Mouse (Mus musculus) CH12.LX (cell line): ENCODE measurements at regions not wholly inside any gene's neighbourhood (a gene's known extent, or its start where the extent isn't known, plus 50 kb on each side); places are given as distances from the start of the nearest gene placed in this dataset.

Experiments
- DNase-seq: peaks from one replicate; pipeline ENCODE4 v3.0.0-alpha.2; 2013; ENCODE audit errors: extremely low read depth
- H3K27ac ChIP-seq: 2 replicates; pipeline ENCODE4 v1.5.1; 2012; ENCODE audit warnings: low read depth, mild to moderate bottlenecking, control low read depth, moderate library complexity; ENCODE audit not compliant: insufficient read depth
- H3K27me3 ChIP-seq: replicated peaks from 2 replicates; pipeline ENCODE3; 2012; ENCODE audit warnings: inconsistent platforms
- H3K36me3 ChIP-seq, 2 experiments: replicated peaks in 1 of 2; 2 replicates each; pipeline versions ENCODE3 to v1.6.1; 2012; ENCODE audit warnings: inconsistent platforms in 1 of 2, low read length in 1 of 2, mild to moderate bottlenecking in 1 of 2, mixed read lengths in 1 of 2, moderate library complexity in 1 of 2; ENCODE audit not compliant: control insufficient read depth in 1 of 2, insufficient read depth in 1 of 2
- H3K4me1 ChIP-seq, 2 experiments: 2 replicates each; pipeline ENCODE4 v1.6.1; 2012; ENCODE audit warnings: inconsistent platforms in 1 of 2, moderate library complexity in 1 of 2; ENCODE audit not compliant: insufficient read depth in 2 of 2, control insufficient read depth in 1 of 2
- H3K4me2 ChIP-seq: 2 replicates; pipeline ENCODE4 v1.6.1; 2012; ENCODE audit warnings: low read depth, mild to moderate bottlenecking, control low read depth; ENCODE audit not compliant: poor library complexity, insufficient read depth, severe bottlenecking
- H3K4me3 ChIP-seq, 3 experiments: fragments of 150-350 bp in 1 of 3; sonication (generic) in 1 of 3; replicated peaks in 1 of 3; 2 replicates each; pipeline versions ENCODE3 to v1.5.1; 2011 to 2012; ENCODE audit warnings: low read depth in 2 of 3, low read length in 2 of 3, mild to moderate bottlenecking in 2 of 3, moderate library complexity in 2 of 3, control low read depth in 1 of 3, improper control_type of control experiment in 1 of 3, inconsistent platforms in 1 of 3, mixed read lengths in 1 of 3; ENCODE audit not compliant: poor library complexity in 1 of 3
- H3K79me2 ChIP-seq: replicated peaks from 2 replicates; pipeline ENCODE4 v1.6.1; 2012; ENCODE audit warnings: mild to moderate bottlenecking, moderate library complexity; ENCODE audit not compliant: control insufficient read depth, poor library complexity, insufficient read depth, severe bottlenecking; ENCODE audit errors: extremely low read depth
- H3K9ac ChIP-seq: 2 replicates; pipeline ENCODE4 v1.6.1; 2012; ENCODE audit warnings: low read depth, mild to moderate bottlenecking, control low read depth, moderate library complexity; ENCODE audit not compliant: insufficient read depth
- H3K9me3 ChIP-seq: replicated peaks from 2 replicates; pipeline ENCODE3; 2012; ENCODE audit warnings: low read length, inconsistent platforms, mixed read lengths
- CHD2 ChIP-seq: IDR thresholded peaks from 2 replicates; pipeline ENCODE4 v1.6.1; 2011; ENCODE audit warnings: low read length, improper control_type of control experiment
- ELF1 ChIP-seq: IDR thresholded peaks from 2 replicates; pipeline ENCODE4 v1.6.1; 2014; ENCODE audit warnings: low read depth, mild to moderate bottlenecking, inconsistent platforms, low read length, improper control_type of control experiment
- EP300 ChIP-seq: IDR thresholded peaks from 2 replicates; pipeline ENCODE4 v1.6.1; 2011; ENCODE audit warnings: low read length, improper control_type of control experiment
- IRF4 ChIP-seq: IDR thresholded peaks from 2 replicates; pipeline ENCODE4 v1.6.1; 2014; ENCODE audit warnings: low read depth, mild to moderate bottlenecking, inconsistent platforms, low read length, improper control_type of control experiment
- JUND ChIP-seq: conservative IDR thresholded peaks from 2 replicates; pipeline ENCODE4 v1.6.1; 2011; ENCODE audit warnings: low read depth, low read length, improper control_type of control experiment
- KAT2A ChIP-seq: IDR thresholded peaks from 2 replicates; pipeline ENCODE4 v1.6.1; 2012; ENCODE audit warnings: low read length, improper control_type of control experiment, inconsistent platforms; ENCODE audit not compliant: insufficient replicate concordance
- MAX ChIP-seq: IDR thresholded peaks from 2 replicates; pipeline ENCODE4 v1.6.1; 2011; ENCODE audit warnings: low read length, improper control_type of control experiment
- MEF2A ChIP-seq: IDR thresholded peaks from 2 replicates; pipeline ENCODE4 v1.6.1; 2014; ENCODE audit warnings: low read depth, mild to moderate bottlenecking, inconsistent platforms, low read length, improper control_type of control experiment, borderline replicate concordance
- MYC ChIP-seq: IDR thresholded peaks from 2 replicates; pipeline ENCODE4 v1.6.1; 2011; ENCODE audit warnings: low read depth, mild to moderate bottlenecking, improper control_type of control experiment, low read length
- NELFE ChIP-seq: IDR thresholded peaks from 2 replicates; pipeline ENCODE4 v1.6.1; 2011; ENCODE audit warnings: low read depth, low read length, improper control_type of control experiment
- NRF1 ChIP-seq: IDR thresholded peaks from 2 replicates; pipeline ENCODE4 v1.6.1; 2014; ENCODE audit warnings: low read depth, mild to moderate bottlenecking, inconsistent platforms, low read length, improper control_type of control experiment, moderate library complexity
- POLR2A ChIP-seq: IDR thresholded peaks from 2 replicates; pipeline ENCODE4 v1.6.1; 2011; ENCODE audit warnings: low read depth, mild to moderate bottlenecking, improper control_type of control experiment, low read length
- POLR2AphosphoS2 ChIP-seq: IDR thresholded peaks from 2 replicates; pipeline ENCODE4 v1.6.1; 2011; ENCODE audit warnings: low read depth, low read length, improper control_type of control experiment
- RAD21 ChIP-seq: IDR thresholded peaks from 2 replicates; pipeline ENCODE4 v1.6.1; 2011; ENCODE audit warnings: low read depth, mild to moderate bottlenecking, low read length, improper control_type of control experiment, moderate library complexity
- RCOR1 ChIP-seq: conservative IDR thresholded peaks from 2 replicates; pipeline ENCODE4 v1.6.1; 2012; ENCODE audit warnings: low read depth, mild to moderate bottlenecking, inconsistent platforms, low read length, improper control_type of control experiment
- SIN3A ChIP-seq: IDR thresholded peaks from 2 replicates; pipeline ENCODE4 v1.6.1; 2012; ENCODE audit warnings: low read length, improper control_type of control experiment, inconsistent platforms
- SMC3 ChIP-seq: IDR thresholded peaks from 2 replicates; pipeline ENCODE4 v1.6.1; 2011; ENCODE audit warnings: low read depth, low read length, improper control_type of control experiment
- TBP ChIP-seq: conservative IDR thresholded peaks from 2 replicates; pipeline ENCODE4 v1.6.1; 2011; ENCODE audit warnings: low read depth, low read length, improper control_type of control experiment
- UBTF ChIP-seq: IDR thresholded peaks from 2 replicates; pipeline ENCODE4 v1.6.1; 2012; ENCODE audit warnings: low read depth, mild to moderate bottlenecking, inconsistent platforms, low read length, improper control_type of control experiment, moderate library complexity
- USF1 ChIP-seq: IDR thresholded peaks from 2 replicates; pipeline ENCODE4 v1.6.1; 2014; ENCODE audit warnings: low read depth, mild to moderate bottlenecking, inconsistent platforms, low read length, improper control_type of control experiment
- ZKSCAN1 ChIP-seq: IDR thresholded peaks from 2 replicates; pipeline ENCODE4 v1.6.1; 2012; ENCODE audit warnings: low read depth, inconsistent platforms, low read length, improper control_type of control experiment, borderline replicate concordance
- ZMIZ1 ChIP-seq: IDR thresholded peaks from 2 replicates; pipeline ENCODE4 v1.6.1; 2012; ENCODE audit warnings: low read depth, mild to moderate bottlenecking, inconsistent platforms, low read length, improper control_type of control experiment
- dilution Hi-C: fragments of 300-500 bp; cut with MboI; formaldehyde crosslinking; loops from 2 replicates; pipeline ENCODE4 v1.14.3; 2020; ENCODE audit warnings: low sequenced_read_pairs; ENCODE audit not compliant: extremely low pct_unique_long_range_greater_than_20kb, extremely low pct_ligation_motif_present
- in situ Hi-C: fragments of 300-500 bp; cut with MboI; formaldehyde crosslinking; loops from 3 replicates; pipeline ENCODE4 v1.14.3; 2019; ENCODE audit warnings: low sequenced_read_pairs, low pct_ligation_motif_present, low pct_unique_long_range_greater_than_20kb, mixed read lengths

GRCm38 (mm10) chr3:70105561-70105960, 98.1 kb downstream of the Otol1 start:
- Histone ChIP-seq H3K4me1 (peaks cover 0 to 5% of the 10 kb centered on the region in 2 experiments; a peak in 2 of 4 replicates), H3K9me3 (no peaks in the 10 kb centered on the region), H3K4me2 (no peak overlapping the region), H3K4me3 (no peak overlapping the region), H3K27me3 (no peaks in the 10 kb centered on the region), H3K9ac (no peak overlapping the region)
- dilution Hi-C loops = no loop called here
- TF ChIP-seq MAX (no peak), SMC3 (no peak), USF1 (no peak), UBTF (no peak), KAT2A (no peak), SIN3A (no peak), RAD21 (no peak), JUND (no peak), MEF2A (no peak), ZMIZ1 (no peak), POLR2A (no peak), NRF1 (no peak), POLR2AphosphoS2 (no peak), MYC (no peak), TBP (no peak), CHD2 (no peak), NELFE (no peak)
- TF ChIP-seq, all 38 proteins: peak for 0
- H3K79me2 ChIP-seq = no peaks in the 10 kb centered on the region
- in situ Hi-C loops = loop anchor here (5.0 to 10.0 kb wide), 2 partner anchors 302 to 399 kb away; no protein-coding TSS in a partner anchor
- no peak for DNase-seq
- no peak overlapping the region for H3K27ac ChIP-seq
- no peaks in the 10 kb centered on the region for H3K36me3 ChIP-seq

GRCm38 (mm10) chr3:70106141-70106540, 98.7 kb downstream of the Otol1 start:
- DNase-seq = no peak
- H3K9ac ChIP-seq = no peak overlapping the region
- TF ChIP-seq ZKSCAN1 = no peak
- TF ChIP-seq POLR2AphosphoS2 = no peak
- no peak for TF ChIP-seq EP300
- TF ChIP-seq USF1 = no peak
- TF ChIP-seq IRF4 = no peak
- no peak for TF ChIP-seq ELF1
- TF ChIP-seq RCOR1 = no peak
- H3K4me3 ChIP-seq = no peak overlapping the region
- H3K79me2 ChIP-seq = no peaks in the 10 kb centered on the region
- no peaks in the 10 kb centered on the region for H3K27me3 ChIP-seq
- dilution Hi-C loops (no loop called here), in situ Hi-C loops (loop anchor here (5.0 to 10.0 kb wide), 2 partner anchors 301 to 399 kb away; no protein-coding TSS in a partner anchor)
- H3K4me2 ChIP-seq = no peak overlapping the region
- no peaks in the 10 kb centered on the region for H3K36me3 ChIP-seq
- no peak overlapping the region for H3K27ac ChIP-seq
- peaks cover 0 to 5% of the 10 kb centered on the region in 2 experiments; a peak in 2 of 4 replicates for H3K4me1 ChIP-seq
- no peaks in the 10 kb centered on the region for H3K9me3 ChIP-seq
